In genomic region chr4:86498754-86499153, GRCm38 (mm10) we compare ENCODE assay signal across 10 mouse cellular contexts. TPM values are rescaled to one million over a fixed set of nuclear protein-coding genes. Genes with fewer than 3 reads are reported as not detected.
DNase-seq lines count a peak whose midpoint lies in the region; ATAC-seq and TF ChIP-seq lines count a peak whose summit lies in the region.
"Had no signal": no experiment of that assay in that cellular context is flagged by ENCODE, and none has a peak within 500 bp of the region (broad histone marks: within the 10 kb centered on the region; RNA-seq: fewer than 3 reads in every experiment).

No protein-coding gene starts in this region.

- H3K4me2 ChIP-seq in limb, embryonic 13.5 days (replicated peaks): no peak overlapping the region
- H3K4me2 ChIP-seq: embryonic facial prominence, embryonic 13.5 days; limb, embryonic 12.5 days had no signal

- no peaks in the 10 kb centered on the region for H3K36me3 ChIP-seq in limb, embryonic 13.5 days
- H3K36me3 ChIP-seq: embryonic facial prominence, embryonic 13.5 days; limb, embryonic 12.5 days had no signal

- DNase-seq in lung, adult 18-20 months: peak; percentile 5 to 10
- DNase-seq in lung, adult 2 months: no peak
- peak; percentile 55 to 58 for DNase-seq in heart, postnatal 36 days
- DNase-seq in testis, postnatal 10 days (ENCODE audit: low spot score): peak; percentile 59
- no peak for DNase-seq in thymus, postnatal 25 days
- no peak for DNase-seq in cerebellum, adult 11-12 months

- no peaks in the 10 kb centered on the region for H3K27me3 ChIP-seq in limb, embryonic 13.5 days
- H3K27me3 ChIP-seq: embryonic facial prominence, embryonic 13.5 days; limb, embryonic 12.5 days had no signal

- no peak overlapping the region for H3K9ac ChIP-seq in limb, embryonic 13.5 days
- H3K9ac ChIP-seq: embryonic facial prominence, embryonic 13.5 days; limb, embryonic 12.5 days had no signal

- no peak overlapping the region for H3K27ac ChIP-seq in limb, embryonic 13.5 days
- H3K27ac ChIP-seq: embryonic facial prominence, embryonic 13.5 days; limb, embryonic 12.5 days had no signal

- 30% methylated on average over 5 of the region's 5 CpGs for WGBS in lung, adult 2 months
- WGBS in limb, embryonic 13.5 days: 43% methylated on average over 5 of the region's 5 CpGs

- TF ChIP-seq POLR2A in lung, adult 2 months (IDR thresholded peaks at IDR 0.05; ENCODE audit: borderline replicate concordance, extremely low read depth, low read depth, low read length): no peak

- no peak overlapping the region for H3K4me3 ChIP-seq in lung, adult 2 months (replicated peaks; ENCODE audit: extremely low read depth, low read depth, low read length)
- no peak overlapping the region for H3K4me3 ChIP-seq in limb, embryonic 13.5 days
- H3K4me3 ChIP-seq: embryonic facial prominence, embryonic 13.5 days; limb, embryonic 12.5 days had no signal

- 0 out of 2 replicates have a peak, but pooled peaks cover 3% of the 10 kb centered on the region for H3K9me3 ChIP-seq in limb, embryonic 13.5 days
- H3K9me3 ChIP-seq: limb, embryonic 12.5 days had no signal

- no peak for TF ChIP-seq CTCF in lung, adult 2 months (IDR thresholded peaks at IDR 0.05; ENCODE audit: insufficient read depth, low read length)

- H3K4me1 ChIP-seq in lung, adult 2 months (ENCODE audit: control insufficient read depth, insufficient read depth, low read length): no peaks in the 10 kb centered on the region
- no peaks in the 10 kb centered on the region for H3K4me1 ChIP-seq in limb, embryonic 13.5 days
- H3K4me1 ChIP-seq: embryonic facial prominence, embryonic 13.5 days; limb, embryonic 12.5 days had no signal

- intact Hi-C loops in heart, postnatal 36 days (cut with DNase I): no loop called here

- ATAC-seq in limb, embryonic 13.5 days (ENCODE audit: low FRiP score, low read depth): peak; percentile 57; the same call in 1 of the 2 replicates

RNA-seq across cellular contexts. Expression of gene Saxo1, which starts 59.4 kb away (rescaled TPM):
- not detected in 2 replicates for polyA plus RNA-seq in lung, adult 2 months (2012; rRNA removed)
- total RNA-seq in heart, postnatal 36 days (2021): not detected
- 0.19 and 0.22 TPM in 2 replicates for polyA plus RNA-seq in limb, embryonic 13.5 days (2015; fragmentation: Nextera tagmentation; extraction: Ambion mirVana)
- total RNA-seq: hematopoietic stem cell, adult 5-6 weeks had no signal

Comparison
In these comparisons a context has a peak if more than half of its experiments do, and no peak if none do; other contexts are left out.
1. DNase-seq: peak in lung, adult 18-20 months (2 of 2), heart, postnatal 36 days (2 of 2) and testis, postnatal 10 days (single experiment); none in lung, adult 2 months (single experiment), thymus, postnatal 25 days (single experiment) and cerebellum, adult 11-12 months (single experiment).